Comparison of ENCODE assay signal across 10 mouse cellular contexts in the genomic region with DNA sequence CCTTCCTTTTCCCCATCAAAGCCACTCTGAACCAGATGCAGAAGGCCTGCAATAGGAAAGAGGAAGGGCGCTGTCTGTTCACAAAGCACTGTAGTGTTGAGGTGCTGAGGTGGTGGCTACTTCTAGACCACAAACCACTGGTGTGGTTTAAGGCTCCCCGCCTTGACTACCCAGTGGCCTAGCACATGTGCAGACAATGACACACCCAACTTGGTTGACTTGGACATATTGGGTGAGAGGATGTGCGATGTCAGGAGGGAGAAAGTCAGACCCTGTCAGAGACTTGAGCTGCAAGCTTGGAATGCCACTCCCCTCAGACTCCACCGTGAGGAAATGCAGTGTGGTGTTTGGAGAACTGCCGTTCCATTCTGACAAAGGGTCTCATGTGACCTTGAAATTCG. TPM values are rescaled to one million over a fixed set of nuclear protein-coding genes. Genes with fewer than 3 reads are reported as not detected.
DNase-seq lines count a peak whose midpoint lies in the region.
"Had no signal": no experiment of that assay in that cellular context is flagged by ENCODE, and none has a peak within 500 bp of the region (broad histone marks: within the 10 kb centered on the region; RNA-seq: fewer than 3 reads in every experiment).

No protein-coding gene starts in this region.

- no peaks in the 10 kb centered on the region for H3K27me3 ChIP-seq in forebrain, embryonic 10.5 days (ENCODE audit: poor library complexity, severe bottlenecking)
- H3K27me3 ChIP-seq: midbrain, embryonic 13.5 days had no signal

- WGBS in macrophage (ENCODE audit: missing documents), result 0% methylated on average over 6 of the region's 6 CpGs
- WGBS in forebrain, embryonic 10.5 days, result 88% methylated on average over 6 of the region's 6 CpGs

- H3K79me2 ChIP-seq in macrophage (ENCODE audit: inconsistent target), result no peaks in the 10 kb centered on the region

- peak overlapping the region; percentile 94 for H3K27ac ChIP-seq in macrophage
- H3K27ac ChIP-seq in forebrain, embryonic 10.5 days, result no peak overlapping the region; the same call in 1 of the 2 replicates
- H3K27ac ChIP-seq: midbrain, embryonic 13.5 days had no signal

- peak; percentile 47 for DNase-seq in layer of hippocampus, adult 11-12 months (ENCODE audit: low spot score)
- no peak for DNase-seq in layer of hippocampus, postnatal 10 days (ENCODE audit: low spot score in 2 of 2)
- DNase-seq in brain, adult 2 months (ENCODE audit: low read depth, low spot score), result peak; percentile 30
- DNase-seq in thymus, postnatal 10 days (ENCODE audit: low spot score in 2 of 2), result peak; percentile 32 to 44
- no peak for DNase-seq in cerebellum, adult 8-10 months
- no peak for DNase-seq in urinary bladder, postnatal 10 days (ENCODE audit: low spot score)
- DNase-seq in forebrain, embryonic 10.5 days (ENCODE audit: extremely low spot score, low spot score), result no peak
- DNase-seq: cerebellum, adult 11-12 months had no signal

- H3K36me3 ChIP-seq in macrophage (ENCODE audit: inconsistent target), result no peaks in the 10 kb centered on the region
- H3K36me3 ChIP-seq in forebrain, embryonic 10.5 days (replicated peaks), result no peaks in the 10 kb centered on the region
- H3K36me3 ChIP-seq: midbrain, embryonic 13.5 days had no signal

- peaks cover 11% of the 10 kb centered on the region; the same call in 1 of the 2 replicates for H3K4me1 ChIP-seq in forebrain, embryonic 10.5 days

- no peak overlapping the region for H3K4me3 ChIP-seq in macrophage (ENCODE audit: inconsistent target)
- no peak overlapping the region for H3K4me3 ChIP-seq in forebrain, embryonic 10.5 days
- H3K4me3 ChIP-seq: midbrain, embryonic 13.5 days had no signal

- peaks cover 2% of the 10 kb centered on the region for H3K9me3 ChIP-seq in forebrain, embryonic 10.5 days

RNA-seq across cellular contexts. Expression of gene Arhgap25, which starts 8.1 kb away (rescaled TPM):
- 1 to 10 TPM; 3.5 to 4.5 TPM for total RNA-seq in layer of hippocampus, postnatal 10 days (2021)
- total RNA-seq in macrophage (2018; cell fraction: chromatin; rRNA removed), result 100 to 1,000 TPM in 17 of 26 experiments, 10 to 100 TPM in 9; 16.9 to 236 (median 130) TPM
- 100 to 1,000 TPM in 2 of 26 experiments, 10 to 100 TPM in 24; 20.6 to 107 (median 78.6) TPM for total RNA-seq in macrophage (2018; cell fraction: cytosol; rRNA removed)
- total RNA-seq in macrophage (2018; cell fraction: nucleus; rRNA removed), result 100 to 1,000 TPM in 15 of 26 experiments, 10 to 100 TPM in 11; 20.6 to 179 (median 118) TPM
- polyA plus RNA-seq in macrophage (2018), result 57.1 to 128 TPM (median 92.0 TPM) in 3 replicates
- 1.9 and 2.0 TPM in 2 replicates for polyA plus RNA-seq in forebrain, embryonic 10.5 days (2016; fragmentation: Nextera tagmentation; extraction: Ambion mirVana)

RNA-seq across cellular contexts. Expression of gene Prokr1, which starts 49.4 kb away (rescaled TPM):
- 1 to 10 TPM in 1 of 2 experiments, under 1 TPM in 1; 0.59 to 1.1 TPM for total RNA-seq in layer of hippocampus, postnatal 10 days (2021)
- total RNA-seq in macrophage (2018; cell fraction: chromatin; rRNA removed), result 1 to 10 TPM in 1 of 26 experiments, under 1 TPM in 10, not detected in 15; 0.15 to 1.4 (median 0.33) TPM
- total RNA-seq in macrophage (2018; cell fraction: cytosol; rRNA removed), result 1 to 10 TPM in 8 of 26 experiments, under 1 TPM in 18; 0.14 to 1.4 (median 0.38) TPM
- total RNA-seq in macrophage (2018; cell fraction: nucleus; rRNA removed), result 1 to 10 TPM in 5 of 26 experiments, under 1 TPM in 21; 0.19 to 2.3 (median 0.67) TPM
- 0.82 to 2.6 TPM (median 1.1 TPM) in 3 replicates for polyA plus RNA-seq in macrophage (2018)
- 2.3 and 3.2 TPM in 2 replicates for polyA plus RNA-seq in forebrain, embryonic 10.5 days (2016; fragmentation: Nextera tagmentation; extraction: Ambion mirVana)

Comparison
In these comparisons a context has a peak if more than half of its experiments do, and no peak if none do; other contexts are left out.
1. DNase-seq: peak in layer of hippocampus, adult 11-12 months (single experiment), brain, adult 2 months (single experiment) and thymus, postnatal 10 days (2 of 2); none in layer of hippocampus, postnatal 10 days (0 of 2), cerebellum, adult 8-10 months (single experiment), urinary bladder, postnatal 10 days (single experiment) and forebrain, embryonic 10.5 days (single experiment).
2. RNA of gene Arhgap25, which starts 8.1 kb away (polyA plus RNA-seq): 57.1 to 128 TPM in macrophage; 1.9 to 2.0 TPM in forebrain, embryonic 10.5 days; every median in the first group is over 10 times any median in the second.